Mouse (Mus musculus): ENCODE data around the gene Ptgis.

Gene Ptgis

GRCm38 (mm10) chr2:167155541-167155973, 84.8 kb downstream of the Ptgis start:
- WGBS = 15% methylated on average over 4 of the region's 4 CpGs

GRCm38 (mm10) chr2:167150880-167151279, 89.5 kb downstream of the Ptgis start:
- 32% methylated on average over 6 of the region's 6 CpGs for WGBS

- WGBS = 68% methylated on average over 7 of the region's 7 CpGs
These were observed 90.3 kb downstream of the Ptgis start for GRCm38 (mm10) chr2:167150135-167150534.

- 59% methylated on average over 6 of the region's 6 CpGs for WGBS
These were observed 91.4 kb downstream of the Ptgis start for GRCm38 (mm10) chr2:167149035-167149434.

- 62% methylated on average over 8 of the region's 8 CpGs for WGBS
These were observed 92.7 kb downstream of the Ptgis start for GRCm38 (mm10) chr2:167147708-167148107.

- WGBS = 53% methylated on average over 5 of the region's 5 CpGs
These were observed 94.5 kb downstream of the Ptgis start for GRCm38 (mm10) chr2:167145904-167146303.

- 21% methylated on average over 14 of the region's 14 CpGs for WGBS
These were observed 95.7 kb downstream of the Ptgis start for GRCm38 (mm10) chr2:167144439-167145307.

- 52% methylated on average over 2 of the region's 2 CpGs for WGBS
These were observed 96.5 kb downstream of the Ptgis start for GRCm38 (mm10) chr2:167143914-167144313.

GRCm38 (mm10) chr2:167142282-167142681, 98.1 kb downstream of the Ptgis start:
- 51% methylated on average over 3 of the region's 3 CpGs for WGBS

GRCm38 (mm10) chr2:167141810-167142209, 98.6 kb downstream of the Ptgis start:
- WGBS = 59% methylated on average over 4 of the region's 4 CpGs

Measured in cerebral cortex, adult 2 months (tissue).